Mouse (Mus musculus) lung, embryonic 16.5 days (tissue): ENCODE results near the gene Lpcat4. TPM values are rescaled to one million over a fixed set of nuclear protein-coding genes. Genes with fewer than 3 reads are reported as not detected.
"Not testable (repeated sequence)": the region's sequence is repeated elsewhere in the genome, so short reads cannot be mapped to it uniquely, and the experiment has no call there.

Source experiments
- ATAC-seq: fragments of 200-750 bp; cut with Nextera tagmentation; 2 replicates; pipeline ENCODE4 v1.8.0; 2017; ENCODE audit warnings: low read depth, mild to moderate bottlenecking, moderate library complexity
- H3K27ac ChIP-seq: fragments of 300-500 bp; sonication (generic); 2 replicates; pipeline ENCODE4 v1.5.1; 2014; ENCODE audit warnings: mild to moderate bottlenecking, control low read depth, low read length
- H3K27me3 ChIP-seq: fragments of 300-500 bp; sonication (generic); 2 replicates; pipeline ENCODE4 v1.6.1; 2014; ENCODE audit warnings: low read depth, low read length, mixed read lengths; ENCODE audit not compliant: control insufficient read depth, insufficient read depth
- H3K36me3 ChIP-seq: fragments of 300-500 bp; sonication (generic); 2 replicates; pipeline ENCODE4 v1.6.1; 2014; ENCODE audit warnings: low read length; ENCODE audit not compliant: control insufficient read depth, insufficient read depth
- H3K4me1 ChIP-seq: fragments of 300-500 bp; sonication (generic); replicated peaks from 2 replicates; pipeline ENCODE4 v1.6.1; 2014; ENCODE audit warnings: low read length, mixed read lengths; ENCODE audit not compliant: control insufficient read depth, insufficient read depth
- H3K4me2 ChIP-seq: fragments of 300-500 bp; sonication (generic); 2 replicates; pipeline ENCODE4 v1.6.1; 2014; ENCODE audit warnings: low read depth, low read length, control low read depth
- H3K4me3 ChIP-seq: fragments of 300-500 bp; sonication (generic); 2 replicates; pipeline ENCODE4 v1.5.1; 2014; ENCODE audit warnings: mild to moderate bottlenecking, low read length, control low read depth
- H3K9ac ChIP-seq: fragments of 300-500 bp; sonication (generic); 2 replicates; pipeline ENCODE4 v1.6.1; 2014; ENCODE audit warnings: low read length, control low read depth
- H3K9me3 ChIP-seq: fragments of 300-500 bp; sonication (generic); 2 replicates; pipeline ENCODE4 v1.6.1; 2016; ENCODE audit warnings: low read length; ENCODE audit not compliant: control insufficient read depth
- WGBS: fragments of 180-500 bp; shearing (Covaris S2); extraction: QIAGEN DNeasy Blood & Tissue Kit; methylation state at CpG from one replicate; pipeline ENCODE4 v1.1.7; 2014; 5-methylcytosine and 5-hydroxymethylcytosine counted together
- polyA plus RNA-seq: library from polyadenylated mRNA; unstranded; fragments of >200 nt; fragmentation: Nextera tagmentation; extraction: Ambion mirVana; gene quantifications from 2 replicates; pipeline ENCODE4 v1.2.1, GENCODE M21; 2015

The Lpcat4 gene
- polyA plus RNA-seq, 1 experiment from 2014 or later: 17.3 TPM

DNA sequence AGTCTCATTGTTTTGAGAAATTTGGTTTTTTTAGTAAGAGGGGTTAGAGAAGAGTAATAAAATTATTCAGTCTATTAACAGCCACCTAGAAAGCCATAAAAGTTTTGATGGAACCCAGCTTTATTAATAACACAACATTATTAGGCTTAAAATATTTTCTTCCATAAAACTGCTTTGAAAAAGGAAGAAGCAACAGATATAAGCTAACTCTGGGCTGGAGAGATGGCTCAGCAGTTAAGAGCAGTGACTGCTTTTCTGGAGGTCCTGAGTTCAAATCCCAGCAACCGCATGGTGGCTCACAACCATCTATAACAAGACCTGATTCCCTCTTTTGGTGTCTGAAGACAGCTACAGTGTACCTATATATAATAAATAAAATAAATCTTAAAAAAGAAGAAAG lies 46.8 kb downstream of the Lpcat4 start:
- 91% methylated on average over 1 of the region's 1 CpGs for WGBS
- H3K4me2 ChIP-seq, H3K9me3 ChIP-seq, H3K4me3 ChIP-seq, H3K27me3 ChIP-seq, ATAC-seq, H3K4me1 ChIP-seq, H3K9ac ChIP-seq, H3K36me3 ChIP-seq, H3K27ac ChIP-seq: not testable (repeated sequence)

DNA sequence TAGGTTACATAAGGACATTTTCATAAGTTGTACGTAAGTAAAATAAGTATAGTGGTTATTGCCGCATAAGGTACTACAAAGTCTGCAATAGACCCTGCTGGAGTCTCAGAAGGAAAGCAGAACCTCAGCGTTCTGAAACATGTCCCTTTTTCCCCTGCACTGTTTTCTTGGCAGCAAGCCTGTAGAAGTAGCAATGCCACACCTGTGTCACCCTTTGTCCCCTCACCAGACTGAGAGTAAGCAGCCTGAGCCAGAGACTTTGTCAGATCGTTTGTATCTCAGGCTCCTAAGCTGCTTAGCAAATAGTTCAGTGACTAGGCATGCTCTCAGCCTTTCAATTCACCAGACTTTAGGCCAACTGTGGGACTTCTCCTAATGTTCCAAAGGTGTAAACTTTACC lies 47.8 kb downstream of the Lpcat4 start:
- H3K36me3 ChIP-seq: no peaks in the 10 kb centered on the region
- H3K4me3 ChIP-seq: no peak overlapping the region
- H3K9ac ChIP-seq: no peak overlapping the region
- H3K27me3 ChIP-seq: no peaks in the 10 kb centered on the region
- no peak for ATAC-seq
- no peak overlapping the region for H3K27ac ChIP-seq
- WGBS: 64% methylated on average over 4 of the region's 4 CpGs
- no peaks in the 10 kb centered on the region; the same call in 1 of the 2 replicates for H3K4me1 ChIP-seq
- no peaks in the 10 kb centered on the region for H3K9me3 ChIP-seq
- no peak overlapping the region for H3K4me2 ChIP-seq

DNA sequence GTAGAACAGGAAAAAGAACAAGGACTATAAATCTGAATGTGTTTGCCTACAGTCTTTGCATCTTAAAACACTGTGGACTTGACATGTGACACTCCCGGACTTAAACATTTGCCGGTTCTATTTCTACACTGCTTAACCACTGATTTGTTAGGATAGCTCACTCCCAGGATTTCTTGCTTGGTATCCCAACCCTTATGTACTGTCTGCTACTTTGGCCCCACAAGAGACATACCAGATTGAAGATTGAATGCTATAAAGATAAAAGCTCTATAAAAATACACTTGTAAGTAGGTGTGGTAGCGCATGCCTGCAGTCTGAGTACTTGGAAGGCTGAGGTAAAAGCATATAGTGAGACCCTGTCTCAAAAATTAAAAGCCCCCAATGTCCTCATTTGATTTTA lies 50.2 kb downstream of the Lpcat4 start:
- WGBS: 84% methylated on average over 3 of the region's 3 CpGs
- Histone ChIP-seq H3K4me1 (no peaks in the 10 kb centered on the region), H3K27me3 (no peaks in the 10 kb centered on the region), H3K9ac (no peak overlapping the region), H3K36me3 (no peaks in the 10 kb centered on the region), H3K4me3 (no peak overlapping the region), H3K9me3 (no peaks in the 10 kb centered on the region), H3K4me2 (no peak overlapping the region), H3K27ac (no peak overlapping the region)
- no peak for ATAC-seq

DNA sequence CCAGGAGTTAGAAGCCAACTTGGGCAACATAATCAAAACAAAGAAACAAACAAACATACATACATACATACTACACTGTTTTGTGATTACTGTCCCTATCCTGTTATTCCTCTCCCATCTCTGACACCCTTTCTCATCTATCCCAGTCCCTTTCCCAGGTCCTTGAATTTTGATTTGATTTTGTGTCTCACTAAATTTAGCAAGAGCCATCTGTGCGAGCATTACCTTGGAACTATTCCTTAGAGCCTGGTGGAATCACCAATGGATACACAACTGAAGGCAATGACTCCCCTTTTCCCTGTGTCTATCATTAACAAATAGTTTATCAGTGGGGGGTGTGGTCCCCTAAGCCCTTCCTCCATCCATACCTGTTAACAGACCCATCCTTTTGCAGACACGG lies 53.6 kb downstream of the Lpcat4 start:
- no peak for ATAC-seq
- Histone ChIP-seq H3K4me1 (no peaks in the 10 kb centered on the region), H3K4me2 (no peak overlapping the region), H3K27ac (no peak overlapping the region), H3K36me3 (no peaks in the 10 kb centered on the region), H3K9me3 (no peaks in the 10 kb centered on the region), H3K4me3 (no peak overlapping the region), H3K9ac (no peak overlapping the region), H3K27me3 (no peaks in the 10 kb centered on the region)
- 90% methylated on average over 2 of the region's 2 CpGs for WGBS

DNA sequence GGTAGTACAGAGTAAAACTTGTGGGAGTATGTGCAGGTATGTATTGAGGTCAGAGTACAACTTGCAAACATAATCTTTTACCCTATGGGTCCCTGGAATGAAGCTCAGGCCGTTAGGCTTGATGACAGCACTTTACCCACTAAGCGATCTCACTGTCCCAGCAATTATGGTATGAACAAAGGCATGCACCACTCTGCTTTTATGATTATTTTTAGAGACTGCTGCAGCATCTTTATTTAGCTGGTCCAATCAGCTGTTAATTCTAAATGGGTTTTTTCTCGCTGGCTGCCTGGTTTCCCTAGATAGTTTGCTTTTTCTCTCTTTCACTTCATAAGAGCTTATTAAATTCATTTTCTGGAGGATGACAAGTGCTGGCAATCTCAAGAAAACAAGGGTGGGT lies 56.9 kb downstream of the Lpcat4 start:
- 86% methylated on average over 3 of the region's 3 CpGs for WGBS

More for the DNA sequence above, 56.9 kb downstream of the Lpcat4 start:
- Histone ChIP-seq H3K4me3 (no peak overlapping the region), H3K27me3 (no peaks in the 10 kb centered on the region), H3K9me3 (no peaks in the 10 kb centered on the region), H3K4me2 (no peak overlapping the region), H3K36me3 (no peaks in the 10 kb centered on the region), H3K27ac (no peak overlapping the region), H3K9ac (no peak overlapping the region), H3K4me1 (no peaks in the 10 kb centered on the region)
- ATAC-seq: no peak

Other genes with a start within 250 kb of the Lpcat4 start
- not detected in 2 replicates for gene Olfr1309, start 249.2 kb upstream of the Lpcat4 start, polyA plus RNA-seq
- gene Olfr1310, start 226.8 kb upstream of the Lpcat4 start, polyA plus RNA-seq: not detected in 2 replicates
- gene Olfr1311, start 215.1 kb upstream of the Lpcat4 start, polyA plus RNA-seq: not detected in 2 replicates
- gene Olfr1312, start 189.2 kb upstream of the Lpcat4 start, polyA plus RNA-seq: not detected in 2 replicates
- not detected in 2 replicates for gene Olfr1313, start 161.6 kb upstream of the Lpcat4 start, polyA plus RNA-seq
- not detected in 2 replicates for gene Olfr1314, start 142.7 kb upstream of the Lpcat4 start, polyA plus RNA-seq
- gene Olfr1315-ps1, start 124.0 kb upstream of the Lpcat4 start, polyA plus RNA-seq: not detected in 2 replicates
- gene Olfr1316, start 104.5 kb upstream of the Lpcat4 start, polyA plus RNA-seq: not detected in 2 replicates
- gene Olfr1317, start 99.1 kb upstream of the Lpcat4 start, polyA plus RNA-seq: not detected in 2 replicates
- not detected in 2 replicates for gene Olfr1318, start 85.3 kb upstream of the Lpcat4 start, polyA plus RNA-seq
- not detected in 2 replicates for gene Nutm1, start 19.8 kb downstream of the Lpcat4 start, polyA plus RNA-seq
- gene Nop10, start 22.5 kb downstream of the Lpcat4 start, polyA plus RNA-seq: 174 and 177 TPM in 2 replicates
- gene Slc12a6, start 26.4 kb downstream of the Lpcat4 start, polyA plus RNA-seq: 8.9 and 9.8 TPM in 2 replicates
- not detected in 2 replicates for gene Gm21985, start 26.8 kb downstream of the Lpcat4 start, polyA plus RNA-seq
- gene Emc4, start 128.6 kb downstream of the Lpcat4 start, polyA plus RNA-seq: 109 and 113 TPM in 2 replicates
- 39.0 and 45.8 TPM in 2 replicates for gene Katnbl1, start 139.7 kb downstream of the Lpcat4 start, polyA plus RNA-seq
- 20.3 and 21.5 TPM in 2 replicates for gene Emc7, start 215.5 kb downstream of the Lpcat4 start, polyA plus RNA-seq
- 0.09 and 0.18 TPM in 2 replicates for gene Chrm5, start 241.3 kb downstream of the Lpcat4 start, polyA plus RNA-seq